Mouse (Mus musculus) lung, adult 2 months (tissue): ENCODE results near the gene Acot11. TPM values are rescaled to one million over a fixed set of nuclear protein-coding genes. Genes with fewer than 3 reads are reported as not detected.
"Not testable (repeated sequence)": the region's sequence is repeated elsewhere in the genome, so short reads cannot be mapped to it uniquely, and the experiment has no call there.

Source experiments
- DNase-seq: peaks from one replicate; pipeline ENCODE4 v3.0.0; 2022
- H3K4me1 ChIP-seq: fragments of 200-500 bp; 2 replicates; pipeline ENCODE4 v1.6.1; 2011; ENCODE audit warnings: low read length; ENCODE audit not compliant: control insufficient read depth, insufficient read depth
- H3K4me3 ChIP-seq: fragments of 200-500 bp; replicated peaks from 2 replicates; pipeline ENCODE3; 2011; ENCODE audit warnings: low read depth, mild to moderate bottlenecking, control low read depth, low read length; ENCODE audit errors: extremely low read depth
- CTCF ChIP-seq: fragments of 200-500 bp; IDR thresholded peaks from 2 replicates; pipeline ENCODE4 v1.5.1; 2011; ENCODE audit warnings: mild to moderate bottlenecking, low read length, control low read depth; ENCODE audit not compliant: insufficient read depth
- POLR2A ChIP-seq: fragments of 200-500 bp; IDR thresholded peaks from 2 replicates; pipeline ENCODE4 v1.6.1; 2011; ENCODE audit warnings: low read depth, mild to moderate bottlenecking, control low read depth, low read length, borderline replicate concordance; ENCODE audit errors: extremely low read depth
- WGBS: fragments of 180-500 bp; shearing (Covaris S2); methylation state at CpG from one replicate; pipeline ENCODE4 v1.1.7; 2018; 5-methylcytosine and 5-hydroxymethylcytosine counted together
- polyA plus RNA-seq: library from polyadenylated mRNA; depleted of rRNA; stranded (reverse); fragments of >200 nt; gene quantifications from 2 replicates; pipeline ENCODE4 v1.2.3, GENCODE M21; 2012

Gene Acot11
- polyA plus RNA-seq, 1 experiment: 18.6 TPM

DNA sequence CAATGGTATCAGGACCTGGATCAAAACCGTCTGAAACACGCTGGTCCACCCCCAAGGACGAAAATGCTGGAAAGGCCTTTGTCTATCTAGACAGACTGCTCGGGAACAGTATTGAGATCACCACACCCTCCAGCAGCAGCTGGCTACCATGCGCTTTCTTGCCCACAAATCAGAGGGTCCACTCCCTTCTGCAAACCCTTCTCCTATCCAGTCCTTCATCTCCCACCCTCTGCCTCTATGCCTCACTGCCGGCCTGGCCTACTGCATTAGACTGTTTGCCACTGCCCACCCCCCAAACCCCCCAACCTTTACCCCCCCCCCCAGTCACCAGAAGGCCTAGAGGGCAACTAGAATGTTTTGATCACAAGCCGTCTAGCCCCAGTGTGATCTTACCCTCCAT lies 19.5 kb downstream of the Acot11 start:
- H3K4me3 ChIP-seq: no peak overlapping the region
- DNase-seq: no peak
- TF ChIP-seq CTCF: no peak
- TF ChIP-seq POLR2A: no peak
- 0 out of 2 replicates have a peak, but pooled peaks cover 5% of the 10 kb centered on the region for H3K4me1 ChIP-seq
- 77% methylated on average over 7 of the region's 7 CpGs for WGBS

- H3K4me1 ChIP-seq: 0 out of 2 replicates have a peak, but pooled peaks cover 5% of the 10 kb centered on the region
- TF ChIP-seq POLR2A: no peak
- no peak for TF ChIP-seq CTCF
- no peak for DNase-seq
- H3K4me3 ChIP-seq: no peak overlapping the region
- WGBS: 88% methylated on average over 7 of the region's 7 CpGs
These were observed 20.0 kb downstream of the Acot11 start for GRCm38 (mm10) chr4:106784806-106785205.

- Histone ChIP-seq H3K4me1 (peaks cover 9% of the 10 kb centered on the region), H3K4me3 (no peak overlapping the region)
- TF ChIP-seq CTCF: no peak
- TF ChIP-seq POLR2A: no peak
- no peak for DNase-seq
- 82% methylated on average over 10 of the region's 10 CpGs for WGBS
These were observed 21.7 kb downstream of the Acot11 start for GRCm38 (mm10) chr4:106783137-106783536.

- Histone ChIP-seq H3K4me3 (no peak overlapping the region), H3K4me1 (peaks cover 6% of the 10 kb centered on the region)
- no peak for DNase-seq
- TF ChIP-seq POLR2A (no peak), CTCF (no peak)
- WGBS: 59% methylated on average over 3 of the region's 3 CpGs
These were observed 24.8 kb downstream of the Acot11 start for GRCm38 (mm10) chr4:106780045-106780444.

DNA sequence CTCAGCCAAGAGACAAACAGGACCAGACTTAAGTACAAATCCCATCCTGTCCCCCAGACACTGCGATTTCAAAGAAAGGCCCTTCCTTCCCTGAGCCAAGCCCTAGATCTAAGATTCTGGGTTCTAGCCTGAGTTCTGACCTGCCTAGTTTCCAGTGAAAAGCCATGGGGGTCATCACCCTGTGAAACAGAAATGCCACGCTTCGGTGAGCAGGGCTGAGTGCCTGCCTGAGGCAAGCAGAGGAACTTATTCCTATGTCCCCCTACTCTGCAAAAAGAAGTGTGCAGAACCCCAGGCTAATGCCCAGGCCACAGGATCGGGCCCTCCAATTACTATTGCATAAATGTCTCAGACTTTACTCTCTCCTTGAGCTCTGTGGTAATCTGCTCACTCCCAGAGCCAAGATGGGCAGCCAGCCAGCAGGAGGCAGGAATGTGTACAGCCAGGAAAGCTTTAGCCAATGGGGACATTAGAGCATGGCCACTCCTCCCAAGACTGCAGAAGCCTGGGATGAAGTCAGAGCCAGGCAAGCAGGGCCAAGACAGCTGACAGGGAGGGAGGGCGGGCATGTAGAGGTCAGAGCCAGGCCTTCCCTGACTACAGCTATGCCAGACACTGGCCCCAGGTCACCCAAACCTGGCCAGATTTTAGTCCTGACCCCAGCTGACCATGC lies 26.5 kb downstream of the Acot11 start:
- DNase-seq: peak; percentile 89

GRCm38 (mm10) chr4:106776998-106777397 lies 27.8 kb downstream of the Acot11 start:
- 44% methylated on average over 3 of the region's 3 CpGs for WGBS
- TF ChIP-seq CTCF: no peak
- no peak for TF ChIP-seq POLR2A
- H3K4me3 ChIP-seq: no peak overlapping the region
- H3K4me1 ChIP-seq: peaks cover 6% of the 10 kb centered on the region
- no peak for DNase-seq

More for the DNA sequence above, 26.5 kb downstream of the Acot11 start:
- Histone ChIP-seq H3K4me3 (no peak overlapping the region), H3K4me1 (peaks cover 6% of the 10 kb centered on the region)
- TF ChIP-seq POLR2A (no peak), CTCF (no peak)
- WGBS: 37% methylated on average over 5 of the region's 5 CpGs

- not testable (repeated sequence) for H3K4me1 ChIP-seq, H3K4me3 ChIP-seq, DNase-seq
- WGBS: 89% methylated on average over 6 of the region's 6 CpGs
These were observed 29.0 kb downstream of the Acot11 start for GRCm38 (mm10) chr4:106775767-106776166.

GRCm38 (mm10) chr4:106772558-106772957 lies 32.2 kb downstream of the Acot11 start:
- 94% methylated on average over 1 of the region's 1 CpGs for WGBS
- H3K4me3 ChIP-seq: no peak overlapping the region
- no peak for TF ChIP-seq POLR2A
- TF ChIP-seq CTCF: no peak
- H3K4me1 ChIP-seq: no peaks in the 10 kb centered on the region
- DNase-seq: no peak

- TF ChIP-seq CTCF: no peak
- no peak for TF ChIP-seq POLR2A
- no peak for DNase-seq
- no peaks in the 10 kb centered on the region for H3K4me1 ChIP-seq
- H3K4me3 ChIP-seq: no peak overlapping the region
- 77% methylated on average over 2 of the region's 2 CpGs for WGBS
These were observed 35.5 kb downstream of the Acot11 start for GRCm38 (mm10) chr4:106769306-106769705.

- WGBS: 76% methylated on average over 7 of the region's 7 CpGs
- TF ChIP-seq CTCF (no peak), POLR2A (no peak)
- Histone ChIP-seq H3K4me1 (no peaks in the 10 kb centered on the region), H3K4me3 (no peak overlapping the region)
- no peak for DNase-seq
These were observed 40.6 kb downstream of the Acot11 start for GRCm38 (mm10) chr4:106764166-106764565.

DNA sequence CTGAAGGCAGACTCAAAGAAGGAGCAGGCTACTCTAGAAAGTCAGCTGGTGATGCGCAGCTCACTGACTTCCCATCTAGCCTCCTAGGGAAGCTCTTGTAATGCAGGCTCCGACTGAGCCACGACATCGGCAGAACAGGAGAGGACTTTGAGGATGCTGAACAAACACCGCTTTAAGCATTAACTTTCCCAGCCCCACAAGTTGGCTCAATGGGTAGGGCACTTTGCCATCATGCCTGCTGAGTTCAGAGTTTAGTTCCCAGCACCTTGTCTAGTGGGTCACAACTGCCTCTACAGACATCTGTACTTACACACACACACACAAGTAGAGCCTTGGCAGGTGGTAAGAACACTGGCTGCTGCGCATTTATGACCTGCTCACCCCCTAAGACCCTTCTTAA lies 53.1 kb downstream of the Acot11 start:
- 81% methylated on average over 6 of the region's 6 CpGs for WGBS
- no peak for DNase-seq
- no peak for TF ChIP-seq POLR2A
- no peak for TF ChIP-seq CTCF

More for the DNA sequence above, 53.1 kb downstream of the Acot11 start:
- H3K4me1 ChIP-seq: no peaks in the 10 kb centered on the region
- H3K4me3 ChIP-seq: no peak overlapping the region
